Mouse (Mus musculus) stomach, postnatal 0 days (tissue): ENCODE results near the gene Sgca.

ENCODE experiments used
- CTCF ChIP-seq: IDR thresholded peaks from 2 replicates; pipeline ENCODE4 v1.5.1; 2016; ENCODE audit warnings: antibody characterized with exemption, low read depth, mild to moderate bottlenecking, moderate library complexity
- EP300 ChIP-seq: optimal IDR thresholded peaks from 2 replicates; pipeline ENCODE3; 2016; ENCODE audit warnings: antibody characterized with exemption

DNA sequence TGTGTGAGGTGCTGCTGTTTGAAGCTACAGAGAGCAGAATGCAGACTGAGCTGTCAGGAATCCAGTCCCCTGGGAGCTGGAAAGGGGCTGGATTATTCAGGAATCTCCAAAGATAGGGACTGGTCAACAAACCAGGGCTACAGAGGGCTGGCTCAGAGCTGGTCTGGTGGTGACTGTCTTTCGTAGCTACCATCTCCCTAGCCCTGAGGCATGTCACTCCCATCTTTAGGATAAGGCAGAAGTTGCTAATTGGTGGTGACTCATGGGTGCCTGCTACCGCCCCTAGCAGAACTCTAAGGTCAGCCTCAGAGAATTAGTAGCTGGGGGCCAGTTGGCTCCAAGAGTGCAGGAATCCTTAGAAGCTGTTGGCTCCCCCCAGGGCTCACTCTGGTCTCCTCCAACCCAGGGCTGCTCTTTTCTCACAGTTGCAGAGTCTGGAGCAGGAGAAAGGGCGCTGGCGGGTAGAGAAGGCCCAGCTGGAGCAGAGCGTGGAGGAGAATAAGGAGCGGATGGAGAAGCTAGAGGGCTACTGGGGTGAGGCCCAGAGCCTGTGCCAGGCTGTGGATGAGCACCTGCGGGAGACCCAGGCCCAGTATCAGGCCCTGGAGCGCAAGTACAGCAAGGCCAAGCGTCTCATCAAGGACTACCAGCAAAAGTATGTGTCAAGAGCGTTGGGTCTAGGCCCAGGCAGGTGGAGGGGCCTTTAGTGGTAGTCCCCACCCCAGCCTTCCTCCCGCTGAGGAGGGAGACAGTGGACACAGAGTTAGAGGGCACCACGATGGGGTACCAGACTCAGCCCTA lies 28.2 kb upstream of the Sgca start:
- TF ChIP-seq CTCF (no peak), EP300 (no peak)
